Comparison of ENCODE assay signal across 20 mouse cellular contexts in genomic region chr2:160267828-160268453, GRCm38 (mm10).
DNase-seq lines count a peak whose midpoint lies in the region; ATAC-seq and TF ChIP-seq lines count a peak whose summit lies in the region.
"Had no signal": no experiment of that assay in that cellular context is flagged by ENCODE, and none has a peak within 500 bp of the region (broad histone marks: within the 10 kb centered on the region; RNA-seq: fewer than 3 reads in every experiment).

No protein-coding gene starts in this region.

- TF ChIP-seq CTCF in stomach, postnatal 0 days (IDR thresholded peaks at IDR 0.05; ENCODE audit: low read depth) = no peak

- H3K27me3 ChIP-seq in stomach, embryonic 16.5 days (ENCODE audit: control insufficient read depth, insufficient read depth, low read length) = no peaks in the 10 kb centered on the region
- H3K27me3 ChIP-seq in stomach, postnatal 0 days (ENCODE audit: control insufficient read depth, insufficient read depth, low read length) = no peaks in the 10 kb centered on the region
- H3K27me3 ChIP-seq: embryonic facial prominence, embryonic 15.5 days; heart, embryonic 15.5 days; lung, embryonic 15.5 days; midbrain, embryonic 15.5 days had no signal

- peak; percentile 7; the same call in 1 of the 2 replicates for ATAC-seq in stomach, embryonic 16.5 days (ENCODE audit: insufficient read depth, low FRiP score)
- ATAC-seq in stomach, postnatal 0 days (ENCODE audit: low FRiP score, low TSS enrichment) = no peak
- ATAC-seq in megakaryocyte, adult 5-6 weeks (ENCODE audit: poor library complexity, severe bottlenecking) = peak; percentile 88
- no peak for ATAC-seq in frontal cortex, adult (ENCODE audit: low TSS enrichment)
- ATAC-seq: forebrain, embryonic 16.5 days; hindbrain, postnatal 0 days; intestine, postnatal 0 days; midbrain, embryonic 15.5 days had no signal

- H3K4me1 ChIP-seq in stomach, embryonic 16.5 days (ENCODE audit: control insufficient read depth, insufficient read depth, low read length) = no peaks in the 10 kb centered on the region
- H3K4me1 ChIP-seq in stomach, postnatal 0 days (replicated peaks; ENCODE audit: control insufficient read depth, insufficient read depth) = no peaks in the 10 kb centered on the region
- H3K4me1 ChIP-seq: embryonic facial prominence, embryonic 15.5 days; limb, embryonic 13.5 days; lung, embryonic 15.5 days; midbrain, embryonic 15.5 days had no signal

- H3K27ac ChIP-seq in stomach, embryonic 16.5 days (ENCODE audit: low read length) = no peak overlapping the region
- H3K27ac ChIP-seq in stomach, postnatal 0 days (replicated peaks) = no peak overlapping the region
- H3K27ac ChIP-seq: embryonic facial prominence, embryonic 15.5 days; heart, embryonic 15.5 days; hindbrain, postnatal 0 days; limb, embryonic 13.5 days; lung, embryonic 15.5 days; midbrain, embryonic 15.5 days had no signal

- H3K4me2 ChIP-seq in stomach, embryonic 16.5 days (ENCODE audit: low read depth, low read length) = no peak overlapping the region
- no peak overlapping the region for H3K4me2 ChIP-seq in stomach, postnatal 0 days (replicated peaks; ENCODE audit: low read depth)
- H3K4me2 ChIP-seq: embryonic facial prominence, embryonic 15.5 days; heart, embryonic 15.5 days; limb, embryonic 13.5 days; lung, embryonic 15.5 days; midbrain, embryonic 15.5 days had no signal

- WGBS in stomach, embryonic 16.5 days = 86% methylated on average over 11 of the region's 11 CpGs
- WGBS in stomach, postnatal 0 days = 88% methylated on average over 11 of the region's 11 CpGs

- TF ChIP-seq EP300 in stomach, postnatal 0 days (optimal IDR thresholded peaks at IDR 0.05) = no peak

- H3K9ac ChIP-seq in stomach, embryonic 16.5 days (ENCODE audit: low read length) = no peak overlapping the region
- no peak overlapping the region for H3K9ac ChIP-seq in stomach, postnatal 0 days (ENCODE audit: low read length)
- H3K9ac ChIP-seq: embryonic facial prominence, embryonic 15.5 days; heart, embryonic 15.5 days; limb, embryonic 13.5 days; lung, embryonic 15.5 days; midbrain, embryonic 15.5 days had no signal

- no peaks in the 10 kb centered on the region for H3K9me3 ChIP-seq in stomach, embryonic 16.5 days (replicated peaks; ENCODE audit: control insufficient read depth, low read length)
- H3K9me3 ChIP-seq in stomach, postnatal 0 days (ENCODE audit: control insufficient read depth, low read length) = no peaks in the 10 kb centered on the region
- H3K9me3 ChIP-seq: embryonic facial prominence, embryonic 15.5 days; heart, embryonic 15.5 days; limb, embryonic 13.5 days; lung, embryonic 15.5 days; midbrain, embryonic 15.5 days had no signal

- no peak overlapping the region for H3K4me3 ChIP-seq in stomach, embryonic 16.5 days (replicated peaks; ENCODE audit: low read length)
- no peak overlapping the region for H3K4me3 ChIP-seq in stomach, postnatal 0 days (ENCODE audit: low read depth, low read length)
- H3K4me3 ChIP-seq: embryonic facial prominence, embryonic 15.5 days; heart, embryonic 15.5 days; limb, embryonic 13.5 days; lung, embryonic 15.5 days; midbrain, embryonic 15.5 days had no signal

- DNase-seq in layer of hippocampus, adult 9-10 months (ENCODE audit: low spot score) = peak; percentile 7
- DNase-seq in layer of hippocampus, postnatal 10 days (ENCODE audit: low spot score in 2 of 2) = no peak
- no peak for DNase-seq in stomach, postnatal 0 days (ENCODE audit: low spot score)
- DNase-seq in gastrocnemius, postnatal 10 days = no peak
- DNase-seq: cerebellum, adult 18-20 months; cerebellum, postnatal 25 days; heart, adult 18-20 months; right cerebral cortex, postnatal 25 days; thymus, adult 2 months had no signal

- no peaks in the 10 kb centered on the region for H3K36me3 ChIP-seq in stomach, embryonic 16.5 days (ENCODE audit: control insufficient read depth, insufficient read depth, low read length)
- no peaks in the 10 kb centered on the region for H3K36me3 ChIP-seq in stomach, postnatal 0 days (ENCODE audit: control insufficient read depth, insufficient read depth, low read length)
- H3K36me3 ChIP-seq: embryonic facial prominence, embryonic 15.5 days; heart, embryonic 15.5 days; limb, embryonic 13.5 days; lung, embryonic 15.5 days; midbrain, embryonic 15.5 days had no signal

Comparison
In these comparisons a context has a peak if more than half of its experiments do, and no peak if none do; other contexts are left out.
1. ATAC-seq: peak in stomach, embryonic 16.5 days (single experiment) and megakaryocyte, adult 5-6 weeks (single experiment); none in stomach, postnatal 0 days (single experiment) and frontal cortex, adult (single experiment).